8 mouse cellular contexts compared by ENCODE assay signal in genomic region chr2:31720783-31721182, GRCm38 (mm10). TPM values are rescaled to one million over a fixed set of nuclear protein-coding genes. Genes with fewer than 3 reads are reported as not detected.
A peak's percentile ranks its signal among the peaks of the same experiment; 100 is the strongest.
DNase-seq lines count a peak whose midpoint lies in the region; ATAC-seq and TF ChIP-seq lines count a peak whose summit lies in the region.

No protein-coding gene starts in this region.

- no peaks in the 10 kb centered on the region for H3K27me3 ChIP-seq in embryonic facial prominence, embryonic 11.5 days (ENCODE audit: control insufficient read depth, insufficient read depth, low read length)
- no peaks in the 10 kb centered on the region for H3K27me3 ChIP-seq in embryonic facial prominence, embryonic 10.5 days (replicated peaks; ENCODE audit: low read depth, poor library complexity, severe bottlenecking)

- no peaks in the 10 kb centered on the region for H3K9me3 ChIP-seq in embryonic facial prominence, embryonic 11.5 days (replicated peaks; ENCODE audit: control insufficient read depth, low read length)
- H3K9me3 ChIP-seq in embryonic facial prominence, embryonic 10.5 days: no peaks in the 10 kb centered on the region
- H3K9me3 ChIP-seq in ES-E14 (ENCODE audit: control insufficient read depth, insufficient read depth, low read depth, low read length): no peaks in the 10 kb centered on the region

- peak; percentile 34 for DNase-seq in embryonic facial prominence, embryonic 11.5 days (ENCODE audit: low spot score)
- DNase-seq in embryonic facial prominence, embryonic 10.5 days (ENCODE audit: low spot score): no peak
- DNase-seq in layer of hippocampus, adult 2 months (ENCODE audit: low spot score in 2 of 2): no peak
- DNase-seq in layer of hippocampus, adult 9-10 months (ENCODE audit: low spot score): no peak
- DNase-seq in ES-E14 (ENCODE audit: low read depth, low spot score) (peak; percentile 29), adipocyte (ENCODE audit: low spot score) (no peak)
- DNase-seq in lung, postnatal 25 days (ENCODE audit: low spot score): peak; percentile 30
- no peak for DNase-seq in frontal cortex, postnatal 10 days (ENCODE audit: low spot score in 2 of 2)

- in situ Hi-C loops in ES-E14 (cut with MboI; ENCODE audit: low sequenced_read_pairs in 2 of 2, unreplicated experiment in 2 of 2): no loop called here

- ATAC-seq in embryonic facial prominence, embryonic 11.5 days (replicated peaks; ENCODE audit: insufficient number of reproducible peaks, low FRiP score, low TSS enrichment, low read depth): no peak

- peak; percentile 76 for TF ChIP-seq CTCF in layer of hippocampus, adult 2 months (conservative IDR thresholded peaks at IDR 0.05)

- H3K36me3 ChIP-seq in embryonic facial prominence, embryonic 11.5 days (replicated peaks; ENCODE audit: control insufficient read depth, insufficient read depth, low read depth, low read length): no peaks in the 10 kb centered on the region
- peaks cover 8% of the 10 kb centered on the region for H3K36me3 ChIP-seq in embryonic facial prominence, embryonic 10.5 days (replicated peaks)
- no peaks in the 10 kb centered on the region for H3K36me3 ChIP-seq in ES-E14 (ENCODE audit: control insufficient read depth, insufficient read depth, low read length, poor library complexity, severe bottlenecking)

- no peak overlapping the region for H3K4me2 ChIP-seq in embryonic facial prominence, embryonic 11.5 days (ENCODE audit: low read depth, low read length)

- no peak overlapping the region for H3K4me3 ChIP-seq in embryonic facial prominence, embryonic 11.5 days (ENCODE audit: low read depth, low read length)
- H3K4me3 ChIP-seq in embryonic facial prominence, embryonic 10.5 days: no peak overlapping the region
- no peak overlapping the region for H3K4me3 ChIP-seq in layer of hippocampus, adult 2 months
- no peak overlapping the region for H3K4me3 ChIP-seq in ES-E14 (ENCODE audit: insufficient read depth in 1 of 2, low read depth in 1 of 2, low read length in 2 of 2, poor library complexity in 1 of 2, severe bottlenecking in 1 of 2)

- H3K27ac ChIP-seq in embryonic facial prominence, embryonic 11.5 days (replicated peaks; ENCODE audit: low read depth, low read length): no peak overlapping the region
- H3K27ac ChIP-seq in embryonic facial prominence, embryonic 10.5 days (replicated peaks): no peak overlapping the region
- no peak overlapping the region for H3K27ac ChIP-seq in layer of hippocampus, adult 2 months
- H3K27ac ChIP-seq in ES-E14 (ENCODE audit: insufficient read depth, low read depth, low read length, poor library complexity, severe bottlenecking): no peak overlapping the region

- H3K9ac ChIP-seq in embryonic facial prominence, embryonic 11.5 days (replicated peaks; ENCODE audit: low read length): no peak overlapping the region
- H3K9ac ChIP-seq in ES-E14 (ENCODE audit: insufficient read depth, low read depth, low read length, poor library complexity, severe bottlenecking): no peak overlapping the region

- no peaks in the 10 kb centered on the region for H3K4me1 ChIP-seq in embryonic facial prominence, embryonic 11.5 days (ENCODE audit: control insufficient read depth, insufficient read depth, low read length)
- no peaks in the 10 kb centered on the region for H3K4me1 ChIP-seq in embryonic facial prominence, embryonic 10.5 days
- 0 out of 4 replicates have a peak, but pooled peaks cover 0 to 2% of the 10 kb centered on the region in 2 experiments for H3K4me1 ChIP-seq in ES-E14 (ENCODE audit: control insufficient read depth in 2 of 2, insufficient read depth in 2 of 2, low read length in 2 of 2, poor library complexity in 1 of 2)

- 59% methylated on average over 4 of the region's 4 CpGs for WGBS in embryonic facial prominence, embryonic 11.5 days
- 66% methylated on average over 4 of the region's 4 CpGs for WGBS in embryonic facial prominence, embryonic 10.5 days

TF ChIP-seq in ES-E14, 5 proteins besides CTCF, POLR2A, EP300 and RAD21:
- no peak for TF ChIP-seq MAFK (IDR thresholded peaks at IDR 0.05; ENCODE audit: insufficient read depth, low read depth, low read length)
- TF ChIP-seq HCFC1 (IDR thresholded peaks at IDR 0.05; ENCODE audit: borderline replicate concordance, insufficient read depth, low read length): no peak
- no peak for TF ChIP-seq ZNF384 (IDR thresholded peaks at IDR 0.05; ENCODE audit: low read depth, low read length)
- TF ChIP-seq ZC3H11A (IDR thresholded peaks at IDR 0.05; ENCODE audit: borderline replicate concordance, low read depth, low read length): no peak
- TF ChIP-seq CHD2 (IDR thresholded peaks at IDR 0.05; ENCODE audit: low read depth, low read length): no peak

RNA-seq across cellular contexts. Expression of gene Abl1, which starts 32.6 kb away (rescaled TPM):
- polyA plus RNA-seq in embryonic facial prominence, embryonic 11.5 days (2014; fragmentation: Nextera tagmentation; extraction: Ambion mirVana): 39.5 and 41.2 TPM in 2 replicates
- 62.8 and 64.8 TPM in 2 replicates for polyA plus RNA-seq in embryonic facial prominence, embryonic 10.5 days (2016; fragmentation: Nextera tagmentation; extraction: Ambion mirVana)
- total RNA-seq in layer of hippocampus, adult 2 months (2021): 10 to 100 TPM; 44.1 to 44.7 TPM
- 39.9 and 41.9 TPM in 2 replicates for total RNA-seq in ES-E14 (2012; rRNA removed)

RNA-seq across cellular contexts. Expression of gene Exosc2, which starts 50.3 kb away (rescaled TPM):
- 77.3 and 82.1 TPM in 2 replicates for polyA plus RNA-seq in embryonic facial prominence, embryonic 11.5 days (2014; fragmentation: Nextera tagmentation; extraction: Ambion mirVana)
- polyA plus RNA-seq in embryonic facial prominence, embryonic 10.5 days (2016; fragmentation: Nextera tagmentation; extraction: Ambion mirVana): 107 and 112 TPM in 2 replicates
- 10 to 100 TPM; 23.2 to 25.2 TPM for total RNA-seq in layer of hippocampus, adult 2 months (2021)
- total RNA-seq in ES-E14 (2012; rRNA removed): 103 and 105 TPM in 2 replicates

Comparison
In these comparisons a context has a peak if more than half of its experiments do, and no peak if none do; other contexts are left out.
1. DNase-seq: peak in embryonic facial prominence, embryonic 11.5 days (single experiment), ES-E14 (single experiment) and lung, postnatal 25 days (single experiment); none in embryonic facial prominence, embryonic 10.5 days (single experiment), layer of hippocampus, adult 2 months (0 of 2), layer of hippocampus, adult 9-10 months (single experiment), frontal cortex, postnatal 10 days (0 of 2) and adipocyte (single experiment).